Mouse (Mus musculus): ENCODE data around the gene Mvd.

GRCm38 (mm10) chr8:122428163-122428562 lies 15.1 kb downstream of the Mvd start:
- TF ChIP-seq CTCF (IDR thresholded peaks at IDR 0.05; ENCODE audit: extremely low read depth, insufficient read depth, insufficient read length, insufficient replicate concordance): no peak
- no peak for TF ChIP-seq POLR2A (IDR thresholded peaks at IDR 0.05; ENCODE audit: low read depth, low read length)

Measured in spleen, adult 2 months (tissue).